Comparison of ENCODE assay signal across 8 mouse cellular contexts in the genomic region with DNA sequence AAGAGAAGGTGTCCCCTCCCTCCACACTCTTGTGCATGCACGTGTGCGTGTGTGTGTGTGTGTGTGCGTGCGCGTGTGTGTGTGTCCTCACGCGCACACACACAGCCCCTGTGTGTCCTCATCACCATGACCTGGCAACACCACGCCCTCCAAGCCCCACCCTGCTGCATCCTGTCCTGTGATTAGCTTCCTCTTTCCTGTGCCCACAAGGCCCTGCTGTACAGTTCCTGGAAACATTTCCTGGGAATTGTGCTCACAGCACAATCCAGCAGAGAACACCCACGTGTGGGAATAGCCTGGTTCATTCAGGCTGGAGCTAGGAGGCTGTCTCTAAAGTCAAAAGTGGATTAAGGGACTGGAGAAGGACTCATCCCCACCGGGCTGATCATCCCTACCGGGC.
DNase-seq lines count a peak whose midpoint lies in the region; ATAC-seq and TF ChIP-seq lines count a peak whose summit lies in the region.

No protein-coding gene starts in this region.

- 76% methylated on average over 11 of the region's 11 CpGs for WGBS in heart, embryonic 10.5 days
- 62% methylated on average over 11 of the region's 11 CpGs for WGBS in kidney, adult 2 months
- WGBS in lung, embryonic 15.5 days = 74% methylated on average over 11 of the region's 11 CpGs

- no peak for TF ChIP-seq POLR2A in kidney, adult 2 months (IDR thresholded peaks at IDR 0.05; ENCODE audit: low read depth, low read length)

- no peak overlapping the region for H3K4me3 ChIP-seq in heart, embryonic 10.5 days
- no peak overlapping the region for H3K4me3 ChIP-seq in kidney, adult 2 months (ENCODE audit: insufficient read depth, low read depth, low read length)
- no peak overlapping the region for H3K4me3 ChIP-seq in lung, embryonic 15.5 days

- peak; percentile 52 to 72 for DNase-seq in adrenal gland, postnatal 36 days
- no peak for DNase-seq in heart, embryonic 10.5 days (ENCODE audit: low spot score)
- peak; percentile 87 for DNase-seq in kidney, adult 2 months
- DNase-seq in skeletal muscle tissue, adult 2 months (ENCODE audit: low read depth, low spot score) = peak; percentile 75
- no peak for DNase-seq in cerebellum, adult 18-20 months
- DNase-seq in embryo, embryonic 10 days (ENCODE audit: low spot score) = no peak

- H3K9me3 ChIP-seq in heart, embryonic 10.5 days = no peaks in the 10 kb centered on the region
- no peaks in the 10 kb centered on the region for H3K9me3 ChIP-seq in lung, embryonic 15.5 days

- H3K9ac ChIP-seq in lung, embryonic 15.5 days = no peak overlapping the region

- peaks cover 67% of the 10 kb centered on the region for H3K4me1 ChIP-seq in heart, embryonic 10.5 days
- H3K4me1 ChIP-seq in kidney, adult 2 months (ENCODE audit: control insufficient read depth, insufficient read depth, low read length) = peaks cover 38% of the 10 kb centered on the region
- H3K4me1 ChIP-seq in lung, embryonic 15.5 days = peaks cover 73% of the 10 kb centered on the region

- H3K36me3 ChIP-seq in heart, embryonic 10.5 days = no peaks in the 10 kb centered on the region
- H3K36me3 ChIP-seq in kidney, adult 2 months (ENCODE audit: control insufficient read depth, insufficient read depth, low read length) = no peaks in the 10 kb centered on the region
- H3K36me3 ChIP-seq in lung, embryonic 15.5 days = no peaks in the 10 kb centered on the region

- H3K4me2 ChIP-seq in lung, embryonic 15.5 days = no peak overlapping the region

- H3K27me3 ChIP-seq in heart, embryonic 10.5 days (ENCODE audit: insufficient read depth, poor library complexity, severe bottlenecking) = no peaks in the 10 kb centered on the region
- H3K27me3 ChIP-seq in kidney, adult 2 months (replicated peaks; ENCODE audit: control insufficient read depth, insufficient read depth, low read length) = no peaks in the 10 kb centered on the region
- H3K27me3 ChIP-seq in lung, embryonic 15.5 days = no peaks in the 10 kb centered on the region

- no peak for TF ChIP-seq CTCF in kidney, adult 2 months (conservative IDR thresholded peaks at IDR 0.05; ENCODE audit: insufficient read depth, insufficient read length, low read depth, low read length)

- ATAC-seq in CD4-positive, CD25-positive, alpha-beta regulatory T cell, adult 4 months = peak; percentile 56
- ATAC-seq in lung, embryonic 15.5 days (ENCODE audit: borderline replicate concordance, extremely low read depth, low FRiP score, low TSS enrichment) = no peak

- peak overlapping the region; percentile 77 for H3K27ac ChIP-seq in heart, embryonic 10.5 days
- peak overlapping the region; percentile 90 for H3K27ac ChIP-seq in kidney, adult 2 months (ENCODE audit: insufficient read depth, low read depth, low read length)
- H3K27ac ChIP-seq in lung, embryonic 15.5 days = peak overlapping the region; percentile 95

Comparison
In these comparisons a context has a peak if more than half of its experiments do, and no peak if none do; other contexts are left out.
1. DNase-seq: peak in adrenal gland, postnatal 36 days (2 of 2), kidney, adult 2 months (single experiment) and skeletal muscle tissue, adult 2 months (single experiment); none in heart, embryonic 10.5 days (single experiment), cerebellum, adult 18-20 months (0 of 2) and embryo, embryonic 10 days (single experiment).
2. Peak in every context shown above with its lines, with median percentiles within 50 percentile points of each other: H3K27ac ChIP-seq.